Mouse (Mus musculus): ENCODE results near the gene Maml2.
A peak's percentile ranks its signal among the peaks of the same experiment; 100 is the strongest.

Maml2 gene

DNA sequence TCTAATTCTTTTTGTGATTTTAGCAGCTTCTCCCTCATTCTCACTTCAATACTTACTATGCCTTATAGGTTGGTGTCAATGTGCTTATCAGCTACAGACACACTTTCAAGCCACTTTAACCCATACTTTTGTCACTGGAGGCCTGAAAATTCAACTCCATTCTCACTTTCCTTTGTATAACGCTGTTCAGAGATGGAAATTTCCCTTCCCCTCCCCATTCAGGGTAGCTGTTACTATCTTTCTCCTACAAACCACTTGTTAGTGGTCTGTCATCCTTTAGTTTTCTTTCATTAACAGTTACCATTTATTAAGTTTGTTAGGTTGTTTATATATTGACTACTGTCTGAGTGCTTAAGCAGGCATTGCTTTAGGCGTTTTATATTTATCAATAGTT, 450.6 kb downstream of the Maml2 start, which contains the start of gene Mtmr2:
Mtmr2 (plus strand) TSS at position 7 of the 394 bp plus-strand sequence.
- no peak for DNase-seq (ENCODE audit: low spot score)

DNA sequence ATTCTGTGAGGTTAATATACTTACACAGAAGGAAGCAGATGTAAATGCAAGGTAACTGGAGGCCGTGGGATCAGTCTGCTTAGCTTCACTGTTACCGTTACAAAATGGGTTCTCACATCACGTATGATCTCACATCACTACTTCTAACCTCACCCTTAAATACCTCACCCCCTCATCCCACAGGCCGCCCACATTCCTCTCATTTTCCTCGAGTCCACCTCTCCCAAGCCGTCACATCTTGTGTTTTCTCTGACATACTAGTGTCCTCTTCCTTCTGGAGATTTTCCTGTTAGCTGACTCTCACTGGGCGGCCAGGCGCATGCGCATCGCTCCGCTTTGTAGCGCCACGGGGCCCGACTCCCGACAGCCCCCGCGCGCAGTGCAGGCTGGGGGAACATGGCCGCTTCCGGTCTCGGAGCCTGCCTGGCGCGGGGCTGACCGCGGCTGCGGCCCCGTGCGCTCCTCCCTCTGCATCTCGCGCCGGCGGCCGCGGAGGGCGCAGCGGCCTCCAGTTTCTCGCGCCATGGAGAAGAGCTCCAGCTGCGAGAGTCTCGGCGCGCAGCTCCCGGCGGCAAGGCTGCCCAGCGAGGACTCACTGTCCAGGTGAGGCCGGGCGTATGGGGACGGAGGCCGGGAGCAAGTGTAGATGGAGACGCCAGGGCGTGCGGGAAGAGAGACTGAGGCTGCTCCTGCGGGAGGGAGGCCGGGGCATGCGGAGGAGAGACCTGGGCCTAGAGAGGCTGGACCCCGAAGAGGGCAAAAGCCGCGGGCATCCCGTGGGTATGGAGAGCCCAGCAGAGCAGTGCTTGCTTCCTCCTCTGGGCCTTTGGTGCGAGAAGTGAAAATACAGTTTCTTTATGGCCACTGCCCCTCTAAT, 451.3 kb downstream of the Maml2 start:
- peak; percentile 95 for DNase-seq (ENCODE audit: low spot score)

DNA sequence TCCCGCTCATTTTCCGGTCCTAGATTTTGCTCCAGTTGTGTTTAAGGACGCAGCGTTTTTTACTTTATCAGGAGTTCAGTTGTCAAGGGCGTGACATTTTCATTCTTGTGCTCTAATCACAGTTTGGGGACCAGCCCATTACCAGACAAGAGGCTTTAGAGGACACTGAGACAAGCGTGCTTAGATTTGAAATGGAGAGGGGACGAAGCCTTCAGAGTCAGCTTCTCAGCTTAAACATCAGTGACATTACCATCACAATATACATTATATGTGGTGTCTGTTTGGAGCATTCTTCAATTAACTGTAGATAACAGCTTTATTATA, 451.9 kb downstream of the Maml2 start:
- DNase-seq (ENCODE audit: low spot score): no peak

DNA sequence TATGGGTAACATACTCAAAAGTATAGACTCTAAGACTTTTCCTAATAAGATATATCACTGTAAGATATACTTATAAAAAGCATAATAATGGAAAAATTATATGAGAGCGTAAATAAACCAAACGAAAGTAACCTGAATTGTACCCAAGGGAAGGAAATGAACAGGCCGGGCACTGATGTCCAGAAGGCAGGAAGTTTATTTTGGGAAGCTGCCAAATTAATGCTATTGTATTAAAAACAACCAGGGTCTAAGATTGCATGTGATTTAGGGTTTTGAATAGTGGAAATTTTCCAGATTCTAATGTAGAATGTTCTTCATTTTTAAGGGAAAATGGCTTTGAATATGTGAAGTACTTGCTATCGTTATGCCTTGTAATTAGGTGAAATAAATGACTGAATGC, 454.8 kb downstream of the Maml2 start:
- no peak for DNase-seq (ENCODE audit: low spot score)
